Mouse (Mus musculus): ENCODE results near the gene Slc7a11.

Slc7a11 gene

GRCm38 (mm10) chr3:49866061-49866515 is 577.3 kb downstream of the Slc7a11 start:
- DNase-seq (ENCODE audit: low read depth) = no peak

- DNase-seq (ENCODE audit: low read depth) = no peak
Measured at GRCm38 (mm10) chr3:49856797-49857196, 586.6 kb downstream of the Slc7a11 start.

GRCm38 (mm10) chr3:49854277-49854676 is 589.1 kb downstream of the Slc7a11 start:
- no peak for DNase-seq (ENCODE audit: low read depth)

- DNase-seq (ENCODE audit: low read depth) = no peak
Measured at GRCm38 (mm10) chr3:49842971-49843370, 600.4 kb downstream of the Slc7a11 start.
